Mouse (Mus musculus) spleen, adult 2 months (tissue): ENCODE results near the gene Dst. TPM values are rescaled to one million over a fixed set of nuclear protein-coding genes. Genes with fewer than 3 reads are reported as not detected.

Experiments
- DNase-seq, 2 experiments: peaks; one replicate each; pipeline versions ENCODE4 v3.0.0 to v3.0.0-alpha.2; 2012 to 2021; ENCODE audit warnings: low spot score in 2 of 2, low read depth in 1 of 2
- H3K27ac ChIP-seq: fragments of 200-500 bp; 2 replicates; pipeline ENCODE4 v1.5.1; 2012; ENCODE audit warnings: low read length, inconsistent platforms; ENCODE audit not compliant: insufficient read depth
- H3K27me3 ChIP-seq: fragments of 200-500 bp; 2 replicates; pipeline ENCODE4 v1.6.1; 2012; ENCODE audit warnings: mild to moderate bottlenecking, moderate library complexity, low read length, inconsistent platforms; ENCODE audit not compliant: control insufficient read depth, insufficient read depth
- H3K36me3 ChIP-seq: fragments of 200-500 bp; 2 replicates; pipeline ENCODE4 v1.6.1; 2012; ENCODE audit warnings: mild to moderate bottlenecking, low read length, inconsistent platforms; ENCODE audit not compliant: control insufficient read depth, insufficient read depth
- H3K4me1 ChIP-seq: fragments of 200-500 bp; 2 replicates; pipeline ENCODE4 v1.6.1; 2011; ENCODE audit warnings: inconsistent platforms; ENCODE audit not compliant: control insufficient read depth, insufficient read depth, insufficient read length
- H3K4me3 ChIP-seq: fragments of 200-500 bp; 2 replicates; pipeline ENCODE4 v1.5.1; 2011; ENCODE audit warnings: mild to moderate bottlenecking, inconsistent platforms; ENCODE audit not compliant: insufficient read depth, insufficient read length; ENCODE audit errors: extremely low read depth
- CTCF ChIP-seq: fragments of 200-500 bp; IDR thresholded peaks from 2 replicates; pipeline ENCODE4 v1.5.1; 2011; ENCODE audit warnings: mild to moderate bottlenecking, inconsistent platforms; ENCODE audit not compliant: insufficient read depth, insufficient read length, insufficient replicate concordance; ENCODE audit errors: extremely low read depth
- POLR2A ChIP-seq: fragments of 200-500 bp; IDR thresholded peaks from 2 replicates; pipeline ENCODE4 v1.6.1; 2011; ENCODE audit warnings: low read depth, low read length, inconsistent platforms
- WGBS: fragments of 180-500 bp; shearing (Covaris S2); methylation state at CpG from one replicate; pipeline ENCODE4 v1.1.7; 2018; 5-methylcytosine and 5-hydroxymethylcytosine counted together
- polyA plus RNA-seq: library from polyadenylated mRNA; depleted of rRNA; stranded (reverse); fragments of >200 nt; gene quantifications from 2 replicates; pipeline ENCODE4 v1.2.3, GENCODE M21; 2012

Dst gene
- polyA plus RNA-seq, 1 experiment = 7.6 TPM

- WGBS = 68% methylated on average over 13 of the region's 13 CpGs
- Histone ChIP-seq H3K27me3 (no peaks in the 10 kb centered on the region), H3K27ac (no peak overlapping the region), H3K4me3 (no peak overlapping the region), H3K36me3 (no peaks in the 10 kb centered on the region), H3K4me1 (no peaks in the 10 kb centered on the region)
- DNase-seq = no peak
- no peak for TF ChIP-seq POLR2A
- no peak for TF ChIP-seq CTCF
Measured at GRCm38 (mm10) chr1:34288721-34289471, 380.9 kb downstream of the Dst start.

GRCm38 (mm10) chr1:34289472-34289748, 381.4 kb downstream of the Dst start:
- no peak overlapping the region for H3K27ac ChIP-seq
- DNase-seq = no peak
- TF ChIP-seq POLR2A = no peak
- no peak for TF ChIP-seq CTCF
- no peaks in the 10 kb centered on the region for H3K4me1 ChIP-seq
- H3K36me3 ChIP-seq = no peaks in the 10 kb centered on the region
- no peaks in the 10 kb centered on the region for H3K27me3 ChIP-seq
- H3K4me3 ChIP-seq = no peak overlapping the region
- 81% methylated on average over 14 of the region's 14 CpGs for WGBS

GRCm38 (mm10) chr1:34290321-34290720, 382.3 kb downstream of the Dst start:
- Histone ChIP-seq H3K27ac (no peak overlapping the region), H3K36me3 (no peaks in the 10 kb centered on the region), H3K4me1 (no peaks in the 10 kb centered on the region), H3K4me3 (no peak overlapping the region), H3K27me3 (no peaks in the 10 kb centered on the region)
- TF ChIP-seq POLR2A (no peak), CTCF (no peak)
- DNase-seq = no peak
- WGBS = 62% methylated on average over 12 of the region's 12 CpGs

GRCm38 (mm10) chr1:34293198-34293597, 385.2 kb downstream of the Dst start:
- TF ChIP-seq POLR2A = no peak
- no peak for TF ChIP-seq CTCF
- Histone ChIP-seq H3K27ac (no peak overlapping the region), H3K4me3 (no peak overlapping the region), H3K27me3 (no peaks in the 10 kb centered on the region), H3K36me3 (no peaks in the 10 kb centered on the region), H3K4me1 (no peaks in the 10 kb centered on the region)
- no peak for DNase-seq
- 91% methylated on average over 14 of the region's 14 CpGs for WGBS

GRCm38 (mm10) chr1:34297636-34298035, 389.6 kb downstream of the Dst start:
- Histone ChIP-seq H3K27ac (no peak overlapping the region), H3K4me3 (no peak overlapping the region), H3K4me1 (no peaks in the 10 kb centered on the region), H3K27me3 (no peaks in the 10 kb centered on the region), H3K36me3 (no peaks in the 10 kb centered on the region)
- 88% methylated on average over 9 of the region's 9 CpGs for WGBS
- no peak for DNase-seq
- TF ChIP-seq POLR2A (no peak), CTCF (no peak)

GRCm38 (mm10) chr1:34298631-34299184, 390.7 kb downstream of the Dst start:
- Histone ChIP-seq H3K27ac (no peak overlapping the region), H3K36me3 (no peaks in the 10 kb centered on the region), H3K27me3 (no peaks in the 10 kb centered on the region), H3K4me1 (no peaks in the 10 kb centered on the region), H3K4me3 (no peak overlapping the region)
- 94% methylated on average over 18 of the region's 18 CpGs for WGBS
- TF ChIP-seq CTCF (no peak), POLR2A (no peak)
- no peak for DNase-seq

- Histone ChIP-seq H3K4me1 (no peaks in the 10 kb centered on the region), H3K27ac (no peak overlapping the region), H3K4me3 (no peak overlapping the region), H3K36me3 (no peaks in the 10 kb centered on the region), H3K27me3 (no peaks in the 10 kb centered on the region)
- WGBS = 89% methylated on average over 13 of the region's 13 CpGs
- no peak for TF ChIP-seq POLR2A
- no peak for DNase-seq
Measured at GRCm38 (mm10) chr1:34299507-34299906, 391.5 kb downstream of the Dst start.
